Mouse (Mus musculus): ENCODE measurements around the gene Gm10260.

DNA sequence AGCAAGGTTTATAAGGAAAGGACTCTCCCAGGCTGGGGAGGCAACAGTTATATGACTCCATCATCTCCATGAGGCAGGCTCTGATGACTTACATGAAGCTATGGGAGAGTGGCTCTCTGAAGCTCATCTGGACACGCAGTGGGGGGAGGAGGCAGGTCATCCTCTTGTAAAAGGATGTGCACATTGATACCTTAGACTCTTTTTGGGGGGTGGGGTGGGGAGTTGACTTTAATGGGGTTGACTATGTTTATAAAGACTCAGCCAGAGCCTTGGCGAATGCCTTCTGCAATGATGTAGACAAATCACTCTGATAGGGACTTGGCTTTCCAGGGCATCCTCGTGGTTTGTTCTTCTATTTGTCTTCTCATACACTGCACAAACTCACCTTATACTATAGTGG lies 8.8 kb upstream of the Gm10260 start:
- no peak for TF ChIP-seq CTCF (IDR thresholded peaks at IDR 0.05; ENCODE audit: low read depth)
- TF ChIP-seq EP300 (optimal IDR thresholded peaks at IDR 0.05) = no peak
